Mouse (Mus musculus) WW6 (cell line): ENCODE measurements around the gene Psmd14.

Experiments used
- DNase-seq: peaks from one replicate; pipeline ENCODE4 v3.0.0-alpha.2; 2013; ENCODE audit warnings: low read depth, low spot score

Psmd14 gene

DNA sequence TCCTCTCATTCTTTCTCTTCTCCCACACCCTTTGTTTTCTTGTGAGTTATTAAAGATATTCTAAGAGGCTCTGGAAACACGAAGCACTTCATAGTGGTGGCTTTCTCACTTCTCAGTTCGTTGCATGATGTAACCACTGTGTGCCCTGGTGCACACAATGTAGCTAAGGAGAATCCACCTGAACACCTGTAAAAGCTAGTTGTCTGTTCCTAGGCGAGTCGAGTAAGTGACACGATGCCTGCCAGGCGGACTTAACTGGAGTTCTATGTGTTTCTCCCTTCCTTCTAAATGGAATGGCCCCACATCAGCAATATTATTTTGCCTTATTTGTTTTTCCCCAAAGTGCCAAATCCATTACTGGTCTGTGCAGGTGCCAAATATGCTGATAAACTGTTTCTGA is 101.6 kb downstream of the Psmd14 start:
- DNase-seq, result no peak

DNA sequence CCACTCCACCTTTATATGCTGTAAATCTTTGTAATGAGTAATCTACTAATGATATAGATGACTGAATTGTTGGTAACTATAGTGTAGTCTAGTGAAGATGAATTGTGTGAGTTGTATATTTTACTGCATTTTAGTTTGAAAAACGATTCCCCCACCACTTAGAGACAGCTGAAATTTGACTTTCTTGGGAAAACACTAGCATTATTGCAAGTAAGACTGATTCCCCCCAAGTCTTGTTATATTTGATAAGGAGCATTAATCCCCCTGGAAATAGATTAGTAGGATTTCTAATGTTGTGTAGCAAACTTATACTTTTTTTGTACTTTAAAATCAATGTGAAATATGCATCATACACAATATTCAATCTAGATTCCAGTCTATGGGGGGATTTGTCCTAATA is 102.0 kb downstream of the Psmd14 start:
- DNase-seq, result no peak

DNA sequence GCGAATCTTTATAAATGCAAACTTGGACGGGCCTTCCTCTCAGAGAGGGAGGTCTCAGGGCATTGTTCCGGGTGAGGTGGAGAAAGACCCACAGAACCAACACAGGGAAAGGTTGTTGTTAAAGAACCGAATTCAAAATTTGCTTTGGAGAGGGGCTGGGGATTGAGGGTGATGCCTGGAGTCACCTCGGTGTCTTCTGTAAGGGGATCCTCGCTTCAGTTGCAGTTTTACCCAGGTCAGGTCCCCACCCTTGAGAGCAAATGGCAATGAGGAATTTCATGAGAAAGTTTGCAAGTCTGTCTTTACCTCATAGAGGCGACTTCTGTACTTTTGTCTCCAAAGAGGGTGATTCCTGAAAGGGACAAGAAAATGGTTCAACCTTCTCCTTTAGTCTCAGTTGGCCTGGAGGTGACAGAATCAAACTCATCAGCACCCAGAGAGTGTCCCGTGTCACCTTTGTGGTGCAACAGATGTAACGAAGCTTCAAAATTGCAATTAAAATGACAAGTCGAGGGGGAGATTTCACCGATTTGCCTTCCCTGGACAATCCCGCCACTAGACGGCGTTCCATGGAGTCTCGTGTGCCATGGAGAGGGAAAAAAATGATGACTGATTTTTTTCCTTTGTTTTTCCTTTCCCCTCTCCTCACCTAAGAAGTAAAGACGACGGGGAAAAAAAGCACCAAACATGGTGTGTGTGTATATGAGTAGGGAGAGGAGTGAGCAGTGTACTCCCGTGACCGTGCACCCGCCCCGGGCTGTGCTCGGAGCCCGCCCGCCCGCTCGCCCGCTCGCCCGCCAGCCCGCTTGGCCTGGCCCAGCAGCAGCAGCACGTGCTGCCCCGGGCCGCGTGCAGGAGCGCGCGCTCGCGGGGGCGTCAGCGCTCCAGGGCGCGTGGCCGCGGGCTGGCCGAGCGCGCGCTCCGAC is 103.3 kb downstream of the Psmd14 start:
- DNase-seq, result no peak

DNA sequence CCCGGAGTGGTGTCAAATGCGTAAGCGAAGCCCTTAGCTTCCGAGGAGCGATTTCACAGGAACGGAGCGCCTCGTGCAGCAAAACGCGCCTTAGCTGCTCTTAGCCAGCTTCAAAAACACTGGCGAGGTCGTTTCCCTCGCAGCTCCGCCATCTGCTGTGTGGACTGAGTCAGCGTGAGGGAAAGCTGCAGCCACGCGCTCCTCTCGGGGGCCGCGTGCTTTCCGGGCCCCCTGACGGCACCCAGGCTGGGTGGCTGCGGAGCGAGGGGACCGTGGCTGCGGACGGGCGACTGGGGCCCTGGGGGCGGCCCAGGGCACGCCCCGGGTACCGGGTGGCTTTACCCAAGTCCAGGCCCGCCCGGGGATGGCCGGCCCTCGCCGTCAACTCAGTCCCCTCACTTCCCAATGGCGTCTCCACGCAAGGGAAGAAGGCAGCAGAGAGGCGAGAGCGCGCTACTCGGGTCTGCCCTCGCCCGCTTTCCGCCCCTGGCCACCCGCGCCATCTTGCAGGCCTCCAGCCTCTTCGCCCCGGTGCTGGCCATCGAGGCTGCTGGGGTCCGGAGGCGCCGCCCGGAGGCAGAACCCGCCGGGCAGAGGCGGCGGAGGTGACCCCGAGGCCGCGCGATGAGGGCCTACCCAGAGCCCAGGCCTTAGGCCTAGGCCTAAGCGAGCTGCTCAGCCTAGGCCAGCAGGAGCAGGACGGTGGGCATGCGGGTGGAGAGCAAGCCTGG is 104.3 kb downstream of the Psmd14 start:
- DNase-seq, result no peak

DNA sequence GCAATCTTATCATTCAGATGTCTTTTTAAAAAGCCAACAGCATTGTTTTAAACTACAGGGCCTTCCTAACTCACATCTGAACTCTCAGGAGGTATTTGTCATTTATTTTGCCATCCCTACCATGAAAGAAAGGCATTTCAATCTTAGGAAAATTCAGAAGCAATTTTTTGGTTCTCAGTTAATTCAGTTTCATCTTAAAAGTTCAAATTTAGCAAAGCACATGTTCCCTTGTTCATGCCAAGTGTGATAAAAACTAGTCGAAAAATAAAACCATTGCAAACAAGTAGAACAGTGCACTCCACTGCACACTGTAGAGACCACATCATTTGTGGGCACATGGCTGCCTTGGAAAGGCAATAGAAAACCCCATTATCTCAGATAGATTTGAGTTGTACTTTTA is 106.7 kb downstream of the Psmd14 start:
- DNase-seq, result no peak

DNA sequence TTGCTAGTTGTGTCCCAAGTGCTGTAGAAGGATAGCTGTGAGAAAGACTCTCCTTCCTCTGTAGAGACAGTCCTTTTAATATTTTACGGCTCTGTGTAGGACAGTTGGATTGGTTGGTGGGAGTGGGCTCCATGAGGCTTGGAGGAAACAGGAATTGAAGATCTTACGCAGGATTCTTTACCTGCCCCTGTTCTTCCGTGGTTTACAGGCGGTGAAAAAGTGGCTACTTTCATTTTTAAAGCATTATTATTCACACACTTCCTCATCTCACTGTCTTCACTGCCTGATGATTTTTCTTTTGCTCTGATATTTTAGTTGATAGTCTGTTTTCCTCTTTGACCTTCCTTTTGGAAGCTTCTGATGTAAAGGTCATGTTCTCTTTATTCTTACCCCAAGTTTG is 108.7 kb downstream of the Psmd14 start:
- DNase-seq, result no peak

DNA sequence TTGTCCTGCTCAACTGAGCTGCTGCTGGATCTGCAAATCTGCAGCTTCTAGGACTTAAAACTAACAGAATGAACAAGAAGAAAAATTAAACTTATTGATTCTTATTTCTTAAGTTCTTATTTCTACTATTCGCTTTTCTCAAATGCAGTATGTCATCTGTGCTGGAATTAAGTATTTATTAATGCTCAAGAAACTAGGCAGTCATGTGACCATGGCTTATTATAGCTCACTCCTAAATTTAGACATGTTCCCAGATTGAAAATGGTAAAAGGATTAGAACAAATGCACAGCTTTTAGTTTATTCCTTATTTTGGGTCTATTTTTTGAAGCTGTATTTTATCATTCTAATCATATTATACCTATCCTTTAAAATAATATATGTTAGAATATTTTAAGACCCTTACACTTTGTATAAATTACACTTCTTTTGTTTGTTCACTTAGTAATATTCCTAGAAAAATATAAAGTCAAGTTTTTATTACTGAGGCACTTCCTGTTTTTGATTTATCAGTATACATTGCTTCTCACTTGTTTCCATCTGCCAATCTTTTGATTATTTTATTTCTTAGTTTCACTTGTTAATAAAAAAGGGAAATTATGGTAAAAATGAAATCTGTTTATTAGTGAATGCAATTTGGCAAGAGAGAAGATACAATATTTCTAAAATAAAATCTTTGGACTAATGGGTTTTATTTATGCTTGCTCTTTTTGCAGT is 112.1 kb downstream of the Psmd14 start:
- no peak for DNase-seq

DNA sequence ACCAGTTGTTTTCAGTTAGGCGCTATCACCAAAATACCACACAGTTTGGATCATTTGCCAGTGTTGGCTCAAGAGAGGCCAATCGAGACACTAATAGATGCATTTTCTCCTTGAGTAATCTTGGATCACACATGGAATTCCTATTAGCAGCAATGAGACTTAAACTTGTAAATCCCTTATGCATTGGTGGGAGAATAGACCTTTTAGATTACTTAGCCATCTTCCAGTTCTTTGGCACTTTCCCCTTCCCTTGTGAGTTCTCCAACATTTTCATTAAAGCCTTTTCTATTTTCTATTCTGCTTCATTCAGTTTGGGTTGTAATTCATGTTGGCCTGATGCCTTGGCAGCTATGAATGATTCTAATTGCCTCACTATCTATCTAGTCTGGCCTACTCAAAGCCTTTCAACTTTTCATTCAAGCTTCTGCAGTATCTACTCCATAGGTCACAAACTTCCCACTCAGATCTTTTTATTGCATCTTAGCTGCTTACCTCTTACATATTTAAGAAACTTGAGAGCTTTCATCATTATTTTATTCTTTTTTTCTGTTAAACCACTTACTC is 125.8 kb downstream of the Psmd14 start:
- DNase-seq, result no peak
